Mouse (Mus musculus): ENCODE results near the gene Rela. TPM values are rescaled to one million over a fixed set of nuclear protein-coding genes. Genes with fewer than 3 reads are reported as not detected.
A peak's percentile ranks its signal among the peaks of the same experiment; 100 is the strongest.
"Not testable (repeated sequence)": the region's sequence is repeated elsewhere in the genome, so short reads cannot be mapped to it uniquely, and the experiment has no call there.

Rela gene
- polyA plus RNA-seq, 1 experiment from 2014 or later = 30.6 TPM

GRCm38 (mm10) chr19:5668372-5668771 is 31.1 kb downstream of the Rela start:
- Histone ChIP-seq H3K36me3 (ENCODE audit: control insufficient read depth, insufficient read depth, low read length) (peaks cover 38% of the 10 kb centered on the region), H3K27ac (ENCODE audit: low read length) (no peak overlapping the region), H3K4me3 (ENCODE audit: low read depth, low read length) (no peak overlapping the region), H3K9me3 (replicated peaks; ENCODE audit: control insufficient read depth, low read length, poor library complexity, severe bottlenecking) (no peaks in the 10 kb centered on the region), H3K9ac (ENCODE audit: low read depth, low read length) (no peak overlapping the region), H3K4me2 (ENCODE audit: low read length) (no peak overlapping the region), H3K27me3 (ENCODE audit: control insufficient read depth, insufficient read depth, low read depth, low read length) (no peaks in the 10 kb centered on the region), H3K4me1 (ENCODE audit: control insufficient read depth, insufficient read depth, low read length) (no peaks in the 10 kb centered on the region; the same call in none of the 2 replicates)
- no peak for ATAC-seq
- WGBS = 87% methylated on average over 4 of the region's 4 CpGs

- no peak overlapping the region for H3K9ac ChIP-seq (ENCODE audit: low read depth, low read length)
- H3K27me3 ChIP-seq (ENCODE audit: control insufficient read depth, insufficient read depth, low read depth, low read length) = no peaks in the 10 kb centered on the region
- peaks cover 61% of the 10 kb centered on the region for H3K36me3 ChIP-seq (ENCODE audit: control insufficient read depth, insufficient read depth, low read length)
- whole genome bisulfite sequencing = 92% methylated on average over 4 of the region's 4 CpGs
- H3K4me2 ChIP-seq (ENCODE audit: low read length) = no peak overlapping the region
- ATAC-seq = no peak
- no peaks in the 10 kb centered on the region for H3K4me1 ChIP-seq (ENCODE audit: control insufficient read depth, insufficient read depth, low read length)
- no peak overlapping the region for H3K4me3 ChIP-seq (ENCODE audit: low read depth, low read length)
- no peaks in the 10 kb centered on the region for H3K9me3 ChIP-seq (replicated peaks; ENCODE audit: control insufficient read depth, low read length, poor library complexity, severe bottlenecking)
- H3K27ac ChIP-seq (ENCODE audit: low read length) = no peak overlapping the region
Measured at GRCm38 (mm10) chr19:5680432-5680831, 43.1 kb downstream of the Rela start.

- no peak overlapping the region for H3K9ac ChIP-seq (ENCODE audit: low read depth, low read length)
- no peak overlapping the region for H3K4me2 ChIP-seq (ENCODE audit: low read length)
- H3K36me3 ChIP-seq (ENCODE audit: control insufficient read depth, insufficient read depth, low read length) = peaks cover 53% of the 10 kb centered on the region
- no peaks in the 10 kb centered on the region for H3K9me3 ChIP-seq (replicated peaks; ENCODE audit: control insufficient read depth, low read length, poor library complexity, severe bottlenecking)
- no peak for ATAC-seq
- H3K27ac ChIP-seq (ENCODE audit: low read length) = no peak overlapping the region
- peaks cover 10% of the 10 kb centered on the region for H3K4me1 ChIP-seq (ENCODE audit: control insufficient read depth, insufficient read depth, low read length)
- WGBS = 93% methylated on average over 12 of the region's 12 CpGs
- H3K27me3 ChIP-seq (ENCODE audit: control insufficient read depth, insufficient read depth, low read depth, low read length) = no peaks in the 10 kb centered on the region
- H3K4me3 ChIP-seq (ENCODE audit: low read depth, low read length) = no peak overlapping the region
Measured at GRCm38 (mm10) chr19:5684236-5684635, 47.0 kb downstream of the Rela start.

- H3K4me3 ChIP-seq (ENCODE audit: low read depth, low read length) = no peak overlapping the region
- no peaks in the 10 kb centered on the region for H3K27me3 ChIP-seq (ENCODE audit: control insufficient read depth, insufficient read depth, low read depth, low read length)
- 97% methylated on average over 13 of the region's 13 CpGs for WGBS
- H3K9me3 ChIP-seq (replicated peaks; ENCODE audit: control insufficient read depth, low read length, poor library complexity, severe bottlenecking) = no peaks in the 10 kb centered on the region
- ATAC-seq = no peak
- no peak overlapping the region for H3K4me2 ChIP-seq (ENCODE audit: low read length)
- H3K9ac ChIP-seq (ENCODE audit: low read depth, low read length) = no peak overlapping the region
- H3K4me1 ChIP-seq (ENCODE audit: control insufficient read depth, insufficient read depth, low read length) = peaks cover 16% of the 10 kb centered on the region
- no peak overlapping the region for H3K27ac ChIP-seq (ENCODE audit: low read length)
- peaks cover 46% of the 10 kb centered on the region for H3K36me3 ChIP-seq (ENCODE audit: control insufficient read depth, insufficient read depth, low read length)
Measured at GRCm38 (mm10) chr19:5684985-5685384, 47.7 kb downstream of the Rela start.

- H3K36me3 ChIP-seq (ENCODE audit: control insufficient read depth, insufficient read depth, low read length) = peaks cover 43% of the 10 kb centered on the region
- no peak for ATAC-seq
- H3K9ac ChIP-seq (ENCODE audit: low read depth, low read length) = no peak overlapping the region
- no peak overlapping the region for H3K27ac ChIP-seq (ENCODE audit: low read length)
- no peaks in the 10 kb centered on the region for H3K9me3 ChIP-seq (replicated peaks; ENCODE audit: control insufficient read depth, low read length, poor library complexity, severe bottlenecking)
- no peaks in the 10 kb centered on the region for H3K27me3 ChIP-seq (ENCODE audit: control insufficient read depth, insufficient read depth, low read depth, low read length)
- H3K4me2 ChIP-seq (ENCODE audit: low read length) = no peak overlapping the region
- peaks cover 20% of the 10 kb centered on the region for H3K4me1 ChIP-seq (ENCODE audit: control insufficient read depth, insufficient read depth, low read length)
- H3K4me3 ChIP-seq (ENCODE audit: low read depth, low read length) = no peak overlapping the region
- 94% methylated on average over 19 of the region's 19 CpGs for WGBS
Measured at GRCm38 (mm10) chr19:5685431-5685830, 48.1 kb downstream of the Rela start.

GRCm38 (mm10) chr19:5685861-5686260 is 48.6 kb downstream of the Rela start:
- ATAC-seq = no peak
- no peak overlapping the region for H3K4me2 ChIP-seq (ENCODE audit: low read length)
- H3K27me3 ChIP-seq (ENCODE audit: control insufficient read depth, insufficient read depth, low read depth, low read length) = no peaks in the 10 kb centered on the region
- no peak overlapping the region for H3K4me3 ChIP-seq (ENCODE audit: low read depth, low read length)
- no peaks in the 10 kb centered on the region for H3K9me3 ChIP-seq (replicated peaks; ENCODE audit: control insufficient read depth, low read length, poor library complexity, severe bottlenecking)
- WGBS = 97% methylated on average over 11 of the region's 11 CpGs
- no peak overlapping the region for H3K9ac ChIP-seq (ENCODE audit: low read depth, low read length)
- peaks cover 24% of the 10 kb centered on the region for H3K4me1 ChIP-seq (ENCODE audit: control insufficient read depth, insufficient read depth, low read length)
- peaks cover 43% of the 10 kb centered on the region for H3K36me3 ChIP-seq (ENCODE audit: control insufficient read depth, insufficient read depth, low read length)
- H3K27ac ChIP-seq (ENCODE audit: low read length) = no peak overlapping the region

- Histone ChIP-seq H3K4me2 (ENCODE audit: low read length) (no peak overlapping the region), H3K27ac (ENCODE audit: low read length) (no peak overlapping the region), H3K9me3 (replicated peaks; ENCODE audit: control insufficient read depth, low read length, poor library complexity, severe bottlenecking) (no peaks in the 10 kb centered on the region), H3K4me1 (ENCODE audit: control insufficient read depth, insufficient read depth, low read length) (peaks cover 30% of the 10 kb centered on the region), H3K9ac (ENCODE audit: low read depth, low read length) (no peak overlapping the region), H3K27me3 (ENCODE audit: control insufficient read depth, insufficient read depth, low read depth, low read length) (no peaks in the 10 kb centered on the region), H3K4me3 (ENCODE audit: low read depth, low read length) (no peak overlapping the region), H3K36me3 (ENCODE audit: control insufficient read depth, insufficient read depth, low read length) (peaks cover 39% of the 10 kb centered on the region)
- ATAC-seq = no peak
- 94% methylated on average over 13 of the region's 13 CpGs for WGBS
Measured at GRCm38 (mm10) chr19:5686437-5686836, 49.2 kb downstream of the Rela start.

GRCm38 (mm10) chr19:5686954-5687353 is 49.7 kb downstream of the Rela start:
- Histone ChIP-seq H3K4me1 (ENCODE audit: control insufficient read depth, insufficient read depth, low read length) (peaks cover 31% of the 10 kb centered on the region), H3K36me3 (ENCODE audit: control insufficient read depth, insufficient read depth, low read length) (peaks cover 34% of the 10 kb centered on the region), H3K4me2 (ENCODE audit: low read length) (peak overlapping the region; percentile 98)
- H3K27ac ChIP-seq (ENCODE audit: low read length); H3K4me3 ChIP-seq (ENCODE audit: low read depth, low read length); H3K9ac ChIP-seq (ENCODE audit: low read depth, low read length); ATAC-seq; H3K9me3 ChIP-seq (replicated peaks; ENCODE audit: control insufficient read depth, low read length, poor library complexity, severe bottlenecking); H3K27me3 ChIP-seq (ENCODE audit: control insufficient read depth, insufficient read depth, low read depth, low read length): not testable (repeated sequence)
- WGBS = 90% methylated on average over 11 of the region's 12 CpGs

- ATAC-seq = no peak
- 21% methylated on average over 9 of the region's 9 CpGs for WGBS
- Histone ChIP-seq H3K4me2 (ENCODE audit: low read length) (peak overlapping the region; percentile 98), H3K9me3 (replicated peaks; ENCODE audit: control insufficient read depth, low read length, poor library complexity, severe bottlenecking) (no peaks in the 10 kb centered on the region), H3K27me3 (ENCODE audit: control insufficient read depth, insufficient read depth, low read depth, low read length) (no peaks in the 10 kb centered on the region), H3K9ac (ENCODE audit: low read depth, low read length) (peak overlapping the region; percentile 84), H3K27ac (ENCODE audit: low read length) (peak overlapping the region; percentile 79; the same call in 1 of the 2 replicates), H3K4me1 (ENCODE audit: control insufficient read depth, insufficient read depth, low read length) (peaks cover 36% of the 10 kb centered on the region), H3K36me3 (ENCODE audit: control insufficient read depth, insufficient read depth, low read length) (peaks cover 29% of the 10 kb centered on the region), H3K4me3 (ENCODE audit: low read depth, low read length) (peak overlapping the region; percentile 70)
Measured at GRCm38 (mm10) chr19:5687738-5688137, 50.5 kb downstream of the Rela start.

Measured in midbrain, embryonic 16.5 days (tissue).